Mouse (Mus musculus) testis, adult 2 months (tissue): ENCODE measurements around the gene Kcne4.

Experiments
- CTCF ChIP-seq: fragments of 200-500 bp; IDR thresholded peaks from 2 replicates; pipeline ENCODE4 v1.5.1; 2012; ENCODE audit warnings: low read depth, mild to moderate bottlenecking, inconsistent platforms, low read length, moderate library complexity; ENCODE audit not compliant: control insufficient read depth, insufficient read depth, insufficient replicate concordance
- POLR2A ChIP-seq: fragments of 200-500 bp; IDR thresholded peaks from 2 replicates; pipeline ENCODE4 v1.6.1; 2012; ENCODE audit warnings: low read depth, mild to moderate bottlenecking, inconsistent platforms, low read length, moderate library complexity; ENCODE audit not compliant: control insufficient read depth

GRCm38 (mm10) chr1:78807428-78807827 is 9.1 kb upstream of the Kcne4 start:
- TF ChIP-seq POLR2A (no peak), CTCF (no peak)
